Mouse (Mus musculus): ENCODE results near the gene Med18. TPM values are rescaled to one million over a fixed set of nuclear protein-coding genes. Genes with fewer than 3 reads are reported as not detected.

Gene Med18
- polyA plus RNA-seq (2015; fragmentation: Nextera tagmentation; extraction: Ambion mirVana): 26.1 and 28.1 TPM in 2 replicates

- Histone ChIP-seq H3K4me3 (peak within 1 kb of the TSS; percentile 84), H3K27ac (peak within 1 kb of the TSS; percentile 53; the same call in 1 of the 2 replicates), H3K27me3 (no peaks in the 10 kb centered on the region), H3K4me2 (peak within 1 kb of the TSS; percentile 88), H3K4me1 (peaks cover 24% of the 10 kb centered on the region), H3K9ac (peak within 1 kb of the TSS; percentile 80), H3K36me3 (ENCODE audit: poor library complexity, severe bottlenecking) (peaks cover 25% of the 10 kb centered on the region), H3K9me3 (replicated peaks) (no peaks in the 10 kb centered on the region)
- under 1% methylated on average over 44 of the region's 44 CpGs for WGBS
- ATAC-seq: peak; percentile 98
Observed at GRCm38 (mm10) chr4:132463430-132464254, at the start of gene Med18. Med18 (minus strand) TSS chr4:132463921.

GRCm38 (mm10) chr4:132512080-132512479, 48.4 kb upstream of the Med18 start:
- peaks cover 21% of the 10 kb centered on the region for H3K4me1 ChIP-seq
- no peak overlapping the region for H3K4me3 ChIP-seq
- 82% methylated on average over 3 of the region's 3 CpGs for WGBS
- ATAC-seq: no peak
- peaks cover 4% of the 10 kb centered on the region; the same call in 1 of the 2 replicates for H3K27me3 ChIP-seq
- H3K4me2 ChIP-seq: no peak overlapping the region
- H3K36me3 ChIP-seq (ENCODE audit: poor library complexity, severe bottlenecking): no peaks in the 10 kb centered on the region
- no peak overlapping the region for H3K27ac ChIP-seq
- H3K9me3 ChIP-seq (replicated peaks): no peaks in the 10 kb centered on the region
- H3K9ac ChIP-seq: no peak overlapping the region

GRCm38 (mm10) chr4:132510352-132510798, 46.7 kb upstream of the Med18 start, which contains the start of gene Sesn2:
Sesn2 (minus strand) TSS chr4:132510501.
- Histone ChIP-seq H3K4me3 (peak within 1 kb of the TSS; percentile 79), H3K4me1 (peaks cover 17% of the 10 kb centered on the region), H3K9ac (peak within 1 kb of the TSS; percentile 76), H3K36me3 (ENCODE audit: poor library complexity, severe bottlenecking) (no peaks in the 10 kb centered on the region), H3K27me3 (peaks cover 4% of the 10 kb centered on the region; the same call in 1 of the 2 replicates), H3K4me2 (peak within 1 kb of the TSS; percentile 92), H3K9me3 (replicated peaks) (no peaks in the 10 kb centered on the region), H3K27ac (peak within 1 kb of the TSS; percentile 46)
- ATAC-seq: peak; percentile 97
- 2% methylated on average over 32 of the region's 32 CpGs for WGBS

- Histone ChIP-seq H3K9me3 (replicated peaks) (no peaks in the 10 kb centered on the region), H3K9ac (peak overlapping the region; percentile 76), H3K27ac (peak overlapping the region; percentile 46), H3K36me3 (ENCODE audit: poor library complexity, severe bottlenecking) (no peaks in the 10 kb centered on the region), H3K4me3 (peak overlapping the region; percentile 79), H3K4me1 (peaks cover 14% of the 10 kb centered on the region), H3K4me2 (peak overlapping the region; percentile 92), H3K27me3 (peaks cover 4% of the 10 kb centered on the region; the same call in 1 of the 2 replicates)
- under 1% methylated on average over 51 of the region's 52 CpGs for WGBS
- peak; percentile 71 for ATAC-seq
Observed at GRCm38 (mm10) chr4:132509621-132510296, 46.0 kb upstream of the Med18 start.

- Histone ChIP-seq H3K9ac (peak overlapping the region; percentile 26), H3K27ac (no peak overlapping the region), H3K9me3 (replicated peaks) (no peaks in the 10 kb centered on the region), H3K27me3 (no peaks in the 10 kb centered on the region; the same call in 1 of the 2 replicates), H3K4me3 (no peak overlapping the region), H3K36me3 (ENCODE audit: poor library complexity, severe bottlenecking) (no peaks in the 10 kb centered on the region), H3K4me1 (peaks cover 9% of the 10 kb centered on the region), H3K4me2 (no peak overlapping the region)
- 28% methylated on average over 2 of the region's 2 CpGs for WGBS
- ATAC-seq: no peak
Observed at GRCm38 (mm10) chr4:132507210-132507609, 43.5 kb upstream of the Med18 start.

- Histone ChIP-seq H3K4me3 (no peak overlapping the region), H3K9me3 (replicated peaks) (no peaks in the 10 kb centered on the region), H3K4me2 (no peak overlapping the region), H3K9ac (no peak overlapping the region), H3K36me3 (ENCODE audit: poor library complexity, severe bottlenecking) (no peaks in the 10 kb centered on the region), H3K27ac (no peak overlapping the region), H3K4me1 (peaks cover 9% of the 10 kb centered on the region), H3K27me3 (no peaks in the 10 kb centered on the region; the same call in 1 of the 2 replicates)
- 75% methylated on average over 6 of the region's 6 CpGs for WGBS
- ATAC-seq: no peak
Observed at GRCm38 (mm10) chr4:132506250-132506649, 42.5 kb upstream of the Med18 start.

- ATAC-seq: no peak
- no peaks in the 10 kb centered on the region for H3K9me3 ChIP-seq (replicated peaks)
- no peak overlapping the region for H3K9ac ChIP-seq
- H3K27ac ChIP-seq: no peak overlapping the region
- H3K4me3 ChIP-seq: no peak overlapping the region
- peaks cover 9% of the 10 kb centered on the region for H3K4me1 ChIP-seq
- H3K27me3 ChIP-seq: no peaks in the 10 kb centered on the region; the same call in 1 of the 2 replicates
- no peak overlapping the region for H3K4me2 ChIP-seq
- H3K36me3 ChIP-seq (ENCODE audit: poor library complexity, severe bottlenecking): no peaks in the 10 kb centered on the region
- 23% methylated on average over 10 of the region's 10 CpGs for WGBS
Observed at GRCm38 (mm10) chr4:132505800-132506199, 42.1 kb upstream of the Med18 start.

- Histone ChIP-seq H3K4me2 (no peak overlapping the region), H3K36me3 (ENCODE audit: poor library complexity, severe bottlenecking) (no peaks in the 10 kb centered on the region), H3K27me3 (no peaks in the 10 kb centered on the region; the same call in 1 of the 2 replicates), H3K9ac (no peak overlapping the region), H3K4me1 (peaks cover 9% of the 10 kb centered on the region), H3K27ac (no peak overlapping the region), H3K4me3 (no peak overlapping the region), H3K9me3 (replicated peaks) (no peaks in the 10 kb centered on the region)
- no peak for ATAC-seq
- 69% methylated on average over 6 of the region's 6 CpGs for WGBS
Observed at GRCm38 (mm10) chr4:132505034-132505738, 41.5 kb upstream of the Med18 start.

GRCm38 (mm10) chr4:132503344-132503743, 39.6 kb upstream of the Med18 start:
- H3K36me3 ChIP-seq (ENCODE audit: poor library complexity, severe bottlenecking): peaks cover 10% of the 10 kb centered on the region; the same call in 1 of the 2 replicates
- H3K27ac ChIP-seq: no peak overlapping the region
- H3K4me1 ChIP-seq: no peaks in the 10 kb centered on the region
- no peak overlapping the region for H3K9ac ChIP-seq
- H3K27me3 ChIP-seq: no peaks in the 10 kb centered on the region; the same call in 1 of the 2 replicates
- ATAC-seq: no peak
- H3K4me3 ChIP-seq: no peak overlapping the region
- H3K4me2 ChIP-seq: no peak overlapping the region
- H3K9me3 ChIP-seq (replicated peaks): no peaks in the 10 kb centered on the region
- WGBS: 88% methylated on average over 11 of the region's 11 CpGs

- 94% methylated on average over 6 of the region's 6 CpGs for WGBS
- no peaks in the 10 kb centered on the region for H3K27me3 ChIP-seq
- ATAC-seq: no peak
Observed at GRCm38 (mm10) chr4:132501639-132502038, 37.9 kb upstream of the Med18 start.

GRCm38 (mm10) chr4:132494271-132494918, 30.7 kb upstream of the Med18 start:
- Histone ChIP-seq H3K9me3 (replicated peaks) (no peaks in the 10 kb centered on the region), H3K36me3 (ENCODE audit: poor library complexity, severe bottlenecking) (peaks cover 17% of the 10 kb centered on the region), H3K4me3 (no peak overlapping the region), H3K4me2 (no peak overlapping the region), H3K27ac (no peak overlapping the region), H3K4me1 (peaks cover 9% of the 10 kb centered on the region), H3K9ac (no peak overlapping the region), H3K27me3 (no peaks in the 10 kb centered on the region)
- ATAC-seq: no peak
- WGBS: 92% methylated on average over 20 of the region's 20 CpGs

More at GRCm38 (mm10) chr4:132501639-132502038, 37.9 kb upstream of the Med18 start:
- no peak overlapping the region for H3K9ac ChIP-seq
- no peak overlapping the region for H3K4me2 ChIP-seq
- no peak overlapping the region for H3K4me3 ChIP-seq
- H3K9me3 ChIP-seq (replicated peaks): no peaks in the 10 kb centered on the region
- no peaks in the 10 kb centered on the region for H3K4me1 ChIP-seq
- peaks cover 15% of the 10 kb centered on the region for H3K36me3 ChIP-seq (ENCODE audit: poor library complexity, severe bottlenecking)
- H3K27ac ChIP-seq: no peak overlapping the region

Data from forebrain, embryonic 13.5 days (tissue).